Mouse (Mus musculus) v-Abl transformed pro-B cells (cell line): Measurements from ENCODE around the gene Sh2b1.

ENCODE experiments used
- in situ Hi-C, 2 experiments: fragments of 400-800 bp; cut with MboI; formaldehyde crosslinking; loops; one replicate each; pipeline ENCODE4 v1.15.1; 2025; ENCODE audit not compliant: unreplicated experiment in 2 of 2

The Sh2b1 gene

GRCm38 (mm10) chr7:126460623-126461399 lies 14.4 kb downstream of the Sh2b1 start:
- in situ Hi-C loops: no loop called here

- in situ Hi-C loops: no loop called here
These were observed 16.2 kb downstream of the Sh2b1 start for GRCm38 (mm10) chr7:126458844-126459618.

DNA sequence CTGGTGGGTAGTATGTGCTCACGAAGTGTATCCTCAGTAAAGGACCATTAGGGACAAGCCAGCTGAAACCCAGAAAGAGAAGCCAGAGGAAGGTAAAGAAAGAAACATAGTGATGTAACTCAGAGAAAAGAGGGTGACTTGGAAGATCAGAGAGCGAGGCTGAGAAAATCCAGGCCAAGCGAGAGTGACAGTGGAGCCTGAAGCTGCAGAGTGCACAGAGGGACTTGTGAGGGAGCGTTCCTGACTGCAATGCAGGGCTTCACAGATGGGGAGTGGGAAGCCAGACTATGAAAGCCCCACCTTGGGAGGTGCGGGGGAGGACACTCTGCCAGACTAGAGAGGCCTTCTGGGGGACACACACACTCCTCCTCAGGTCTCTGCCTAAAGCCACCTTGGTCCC lies 17.0 kb downstream of the Sh2b1 start:
- in situ Hi-C loops: no loop called here

- in situ Hi-C loops: no loop called here
These were observed 18.6 kb downstream of the Sh2b1 start for GRCm38 (mm10) chr7:126456382-126457266.

DNA sequence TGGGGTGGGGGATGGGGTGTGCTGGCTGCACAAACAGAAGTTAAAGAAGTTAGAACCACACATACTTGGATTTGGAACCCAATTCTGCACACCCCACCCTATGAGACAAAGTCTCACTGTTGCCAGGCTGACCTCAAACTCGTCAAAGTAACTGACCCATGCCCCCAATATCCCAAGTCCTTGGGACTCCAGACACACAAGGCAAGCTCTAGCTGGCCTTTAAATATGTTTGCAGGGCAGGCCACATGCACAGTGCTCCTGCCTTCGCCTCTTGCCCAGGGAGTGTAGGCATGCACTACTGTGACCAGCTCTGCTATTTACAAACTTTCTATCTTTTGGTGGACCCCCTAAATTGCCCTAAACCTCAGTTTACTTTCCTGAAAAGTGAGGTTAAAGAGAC lies 20.0 kb downstream of the Sh2b1 start:
- in situ Hi-C loops: no loop called here

DNA sequence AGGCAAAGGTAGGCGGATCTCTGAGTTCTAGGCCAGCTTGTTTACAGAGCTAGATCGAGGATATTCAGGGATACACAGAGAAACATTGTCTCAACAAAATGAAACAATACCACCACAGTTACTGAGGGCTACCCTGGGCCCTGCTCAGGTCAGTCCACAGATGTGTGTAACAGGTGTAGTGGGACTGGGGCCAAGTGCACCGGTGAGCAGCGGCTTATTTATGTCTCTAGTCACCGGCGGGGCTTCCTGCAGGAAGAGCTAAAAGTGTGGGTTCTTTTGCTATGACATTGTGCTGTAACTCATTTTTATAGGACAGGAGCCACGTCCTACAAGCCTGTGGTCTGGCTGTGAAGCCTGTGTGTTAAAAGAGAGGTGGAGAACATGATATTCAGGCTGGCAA lies 21.4 kb downstream of the Sh2b1 start:
- in situ Hi-C loops: no loop called here

- in situ Hi-C loops: no loop called here
These were observed 23.0 kb downstream of the Sh2b1 start for GRCm38 (mm10) chr7:126452244-126452643.

- in situ Hi-C loops: no loop called here
These were observed 24.6 kb downstream of the Sh2b1 start for GRCm38 (mm10) chr7:126450641-126451040.

DNA sequence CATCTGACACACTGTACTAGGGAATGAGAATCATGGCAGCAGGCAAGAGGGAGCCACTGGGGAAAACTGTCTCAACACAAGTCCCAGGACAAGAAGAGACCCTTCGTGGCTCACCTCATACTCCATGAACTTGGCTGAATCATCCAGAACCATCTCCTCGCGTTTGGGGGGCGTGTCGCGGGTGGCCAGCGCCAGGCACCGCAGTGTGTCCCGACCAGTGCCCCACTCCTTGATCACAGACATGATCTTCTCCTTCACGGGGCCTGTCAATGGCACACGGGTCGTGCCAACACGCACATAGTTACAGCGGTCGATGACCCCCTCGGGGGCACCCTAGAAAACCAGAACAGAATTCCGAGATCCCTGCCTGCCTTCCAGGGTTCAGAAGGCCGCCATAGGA lies 25.2 kb downstream of the Sh2b1 start:
- in situ Hi-C loops: no loop called here

GRCm38 (mm10) chr7:126448481-126448880 lies 26.7 kb downstream of the Sh2b1 start:
- in situ Hi-C loops: no loop called here

GRCm38 (mm10) chr7:126446217-126446616 lies 29.0 kb downstream of the Sh2b1 start:
- in situ Hi-C loops: no loop called here

GRCm38 (mm10) chr7:126445104-126445815 lies 30.0 kb downstream of the Sh2b1 start:
- in situ Hi-C loops: no loop called here

GRCm38 (mm10) chr7:126444536-126444935 lies 30.7 kb downstream of the Sh2b1 start:
- in situ Hi-C loops: no loop called here

DNA sequence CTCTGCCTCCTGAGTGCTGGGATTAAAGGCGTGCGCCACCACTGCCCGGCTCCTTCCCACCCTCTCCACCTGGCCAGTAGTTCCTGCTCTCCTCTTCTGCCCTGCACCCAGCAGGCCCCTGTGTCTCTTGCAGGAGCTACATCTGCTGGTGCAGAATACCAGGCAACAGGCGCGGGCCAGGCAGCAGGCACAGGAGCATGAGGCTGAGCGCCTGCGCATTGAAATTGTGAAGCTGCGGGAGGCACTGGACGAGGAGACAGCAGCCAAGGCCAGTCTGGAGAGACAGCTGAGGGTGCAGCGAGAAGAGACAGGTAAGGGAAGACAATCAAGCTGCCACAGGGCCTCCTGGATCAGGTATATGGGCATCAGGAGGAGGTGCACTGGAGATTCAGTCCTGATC lies 31.2 kb downstream of the Sh2b1 start:
- in situ Hi-C loops: no loop called here

DNA sequence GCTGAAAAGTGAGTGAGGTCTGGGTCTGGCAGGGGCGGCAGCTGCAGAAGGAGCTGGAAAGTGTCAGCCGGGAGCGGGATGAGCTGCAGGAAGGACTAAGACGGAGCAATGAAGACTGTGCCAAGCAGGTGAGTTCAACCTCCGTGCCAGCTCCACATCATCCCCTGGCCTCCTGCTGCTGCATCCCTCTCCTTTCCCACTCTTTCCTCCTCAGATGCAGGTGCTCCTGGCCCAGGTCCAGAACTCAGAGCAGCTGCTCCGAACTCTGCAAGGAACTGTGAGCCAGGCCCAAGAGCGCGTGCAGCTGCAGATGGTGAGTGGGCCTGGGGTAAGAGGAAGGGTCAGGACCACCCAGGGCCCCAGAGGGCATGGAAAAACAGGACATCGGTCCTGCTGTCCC lies 35.1 kb downstream of the Sh2b1 start:
- in situ Hi-C loops: no loop called here

DNA sequence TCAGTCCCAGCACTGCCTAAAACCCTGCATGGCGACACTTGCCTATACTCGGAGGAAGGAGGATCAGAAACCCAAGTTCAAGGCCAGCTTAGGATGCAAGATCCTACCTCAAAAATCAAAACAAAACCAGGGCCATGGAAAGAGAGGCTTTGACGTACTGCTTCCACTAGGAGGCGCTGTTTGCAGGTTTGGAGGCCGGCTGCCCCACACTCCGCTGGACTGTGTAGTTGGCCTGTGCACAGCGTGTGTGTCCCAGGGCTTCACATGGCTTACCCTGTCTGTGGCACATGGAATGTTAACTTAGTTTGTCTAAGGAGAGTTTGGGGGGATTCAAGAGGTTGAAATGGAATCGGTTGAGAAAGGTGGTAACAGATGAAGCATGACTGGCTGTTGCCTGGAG lies 38.4 kb downstream of the Sh2b1 start:
- in situ Hi-C loops: loop anchor here (5.0 kb wide), 3 partner anchors 35 to 90 kb away; partner anchors contain the start of gene Nfatc2ip (in 2 of the 2)

DNA sequence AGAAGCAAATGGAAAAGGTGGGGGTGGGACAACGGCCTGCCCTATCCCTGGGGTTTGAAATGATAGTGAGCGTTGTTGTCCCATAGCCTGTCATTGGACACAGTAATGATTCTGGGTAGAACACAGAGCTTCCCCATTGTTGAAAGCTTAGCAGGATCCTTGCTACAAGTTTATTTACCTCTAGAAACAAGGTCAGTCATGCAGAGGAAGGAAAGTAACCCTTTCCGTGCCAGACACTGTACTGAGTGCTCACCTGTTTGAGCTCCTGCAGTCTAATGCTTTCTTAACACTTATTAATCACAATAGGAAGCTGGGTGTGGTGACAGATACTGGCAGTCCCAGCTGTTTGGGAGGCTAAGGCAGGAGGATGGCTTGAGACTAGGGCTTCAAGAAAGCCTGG lies 39.4 kb downstream of the Sh2b1 start:
- in situ Hi-C loops: loop anchor here (5.0 kb wide), 3 partner anchors 36 to 92 kb away; partner anchors contain the start of gene Nfatc2ip (in 2 of the 2)

- in situ Hi-C loops: loop anchor here (5.0 kb wide), 3 partner anchors 37 to 93 kb away; partner anchors contain the start of gene Nfatc2ip (in 2 of the 2)
These were observed 40.5 kb downstream of the Sh2b1 start for GRCm38 (mm10) chr7:126434726-126435125.

DNA sequence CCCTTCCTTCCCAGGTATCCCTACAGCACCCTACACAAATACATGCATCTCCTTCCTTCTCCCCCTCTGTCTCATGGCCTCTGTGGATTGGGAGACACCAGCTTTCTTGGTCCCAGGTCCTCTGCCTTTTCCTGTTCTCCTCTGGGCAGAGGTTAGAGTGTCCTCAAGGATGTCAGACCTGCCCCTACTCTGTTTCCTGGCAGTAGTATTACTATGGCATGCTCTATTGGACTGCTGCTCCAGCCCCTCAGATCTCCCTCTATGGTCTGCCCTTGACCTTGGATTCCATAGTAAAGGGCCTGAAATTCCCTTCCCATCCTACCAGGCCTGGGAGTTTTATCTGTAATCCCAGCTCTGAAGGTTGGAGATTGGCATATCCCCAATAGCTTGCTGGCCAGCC lies 45.1 kb downstream of the Sh2b1 start:
- in situ Hi-C loops: no loop called here

- in situ Hi-C loops: no loop called here
These were observed 45.7 kb downstream of the Sh2b1 start for GRCm38 (mm10) chr7:126429503-126429898.
